Mouse (Mus musculus) left cerebral cortex, adult 2 months (tissue): Measurements from ENCODE around the gene Gipc2. TPM values are rescaled to one million over a fixed set of nuclear protein-coding genes. Genes with fewer than 3 reads are reported as not detected.

ENCODE experiments used
- DNase-seq, 2 experiments: peaks; one replicate each; pipeline ENCODE4 v3.0.0; 2021 to 2022; ENCODE audit warnings: low spot score in 2 of 2, mixed read lengths in 1 of 2; ENCODE audit errors: extremely low spot score in 1 of 2
- H3K27ac ChIP-seq: fragments of 200-600 bp; 2 replicates; pipeline ENCODE4 v1.8.1; 2022
- H3K4me3 ChIP-seq: fragments of 200-600 bp; 2 replicates; pipeline ENCODE4 v1.8.1; 2022
- CTCF ChIP-seq: fragments of 200-600 bp; IDR thresholded peaks from 2 replicates; pipeline ENCODE4 v1.8.1; 2022; ENCODE audit warnings: antibody characterized with exemption, mild to moderate bottlenecking, moderate library complexity
- intact Hi-C: fragments of 180-260 bp; cut with DNase I; formaldehyde crosslinking; loops from one replicate; pipeline ENCODE4 v1.15.1; 2025
- total RNA-seq, 2 experiments: library from RNA; stranded (reverse); gene quantifications; 2 replicates each; pipeline ENCODE4 v1.2.3; 2021

Gipc2 gene
- total RNA-seq, 2 experiments from 2014 or later, result 2.8 to 3.2 TPM

- intact Hi-C loops, result no loop called here
- no peak for DNase-seq
- H3K27ac ChIP-seq, result no peak overlapping the region
- H3K4me3 ChIP-seq, result no peak overlapping the region
- no peak for TF ChIP-seq CTCF
Measured at GRCm38 (mm10) chr3:152183522-152183921, 17.5 kb upstream of the Gipc2 start.

GRCm38 (mm10) chr3:152180624-152181023, 14.6 kb upstream of the Gipc2 start:
- no peak for DNase-seq
- no peak for TF ChIP-seq CTCF
- intact Hi-C loops, result no loop called here
- H3K27ac ChIP-seq, result no peak overlapping the region
- H3K4me3 ChIP-seq, result no peak overlapping the region

- H3K27ac ChIP-seq, result no peak overlapping the region
- H3K4me3 ChIP-seq, result no peak overlapping the region
- intact Hi-C loops, result no loop called here
- no peak for TF ChIP-seq CTCF
- no peak for DNase-seq
Measured at GRCm38 (mm10) chr3:152179285-152179684, 13.3 kb upstream of the Gipc2 start.

GRCm38 (mm10) chr3:152178816-152179215, 12.8 kb upstream of the Gipc2 start:
- intact Hi-C loops, result no loop called here
- H3K4me3 ChIP-seq, result no peak overlapping the region

GRCm38 (mm10) chr3:152172322-152172935, 6.4 kb upstream of the Gipc2 start:
- intact Hi-C loops, result no loop called here
- Histone ChIP-seq H3K4me3 (no peak overlapping the region), H3K27ac (no peak overlapping the region)
- DNase-seq, result no peak
- no peak for TF ChIP-seq CTCF

More at GRCm38 (mm10) chr3:152178816-152179215, 12.8 kb upstream of the Gipc2 start:
- no peak for TF ChIP-seq CTCF
- H3K27ac ChIP-seq, result no peak overlapping the region
- DNase-seq, result no peak

- DNase-seq, result no peak
- no peak for TF ChIP-seq CTCF
- intact Hi-C loops, result no loop called here
- no peak overlapping the region for H3K27ac ChIP-seq
- H3K4me3 ChIP-seq, result no peak overlapping the region
Measured at GRCm38 (mm10) chr3:152171862-152172261, 5.8 kb upstream of the Gipc2 start.

- TF ChIP-seq CTCF, result no peak
- Histone ChIP-seq H3K4me3 (no peak overlapping the region), H3K27ac (no peak overlapping the region)
- intact Hi-C loops, result no loop called here
- no peak for DNase-seq
Measured at GRCm38 (mm10) chr3:152171236-152171635, 5.2 kb upstream of the Gipc2 start.

GRCm38 (mm10) chr3:152170407-152170806, 4.4 kb upstream of the Gipc2 start:
- no peak for DNase-seq
- no peak for TF ChIP-seq CTCF
- no peak overlapping the region for H3K27ac ChIP-seq
- intact Hi-C loops, result no loop called here
- no peak overlapping the region for H3K4me3 ChIP-seq

GRCm38 (mm10) chr3:152168007-152168406, 2.0 kb upstream of the Gipc2 start:
- DNase-seq, result no peak
- Histone ChIP-seq H3K4me3 (no peak overlapping the region), H3K27ac (no peak overlapping the region)
- intact Hi-C loops, result no loop called here
- no peak for TF ChIP-seq CTCF

GRCm38 (mm10) chr3:152166699-152167451, 845 bp upstream of the Gipc2 start:
- intact Hi-C loops, result no loop called here
- H3K27ac ChIP-seq, result no peak overlapping the region

GRCm38 (mm10) chr3:152165351-152166098, 505 bp downstream of the Gipc2 start:
- intact Hi-C loops, result no loop called here
- peak overlapping the region; percentile 61 for H3K4me3 ChIP-seq
- H3K27ac ChIP-seq, result no peak overlapping the region; the same call in 1 of the 2 replicates
- TF ChIP-seq CTCF, result no peak
- peak; percentile 45 to 53 for DNase-seq

More at GRCm38 (mm10) chr3:152166699-152167451, 845 bp upstream of the Gipc2 start:
- no peak for DNase-seq
- no peak overlapping the region for H3K4me3 ChIP-seq
- TF ChIP-seq CTCF, result no peak

GRCm38 (mm10) chr3:152165014-152165350, 1.0 kb downstream of the Gipc2 start:
- TF ChIP-seq CTCF, result no peak
- intact Hi-C loops, result no loop called here
- no peak overlapping the region for H3K27ac ChIP-seq
- H3K4me3 ChIP-seq, result peak overlapping the region; percentile 61
- no peak for DNase-seq
